Mouse (Mus musculus): ENCODE data around the gene Ucn2. TPM values are rescaled to one million over a fixed set of nuclear protein-coding genes. Genes with fewer than 3 reads are reported as not detected.

The Ucn2 gene
- not detected in 2 replicates for polyA plus RNA-seq (2015; fragmentation: Nextera tagmentation; extraction: Ambion mirVana)

DNA sequence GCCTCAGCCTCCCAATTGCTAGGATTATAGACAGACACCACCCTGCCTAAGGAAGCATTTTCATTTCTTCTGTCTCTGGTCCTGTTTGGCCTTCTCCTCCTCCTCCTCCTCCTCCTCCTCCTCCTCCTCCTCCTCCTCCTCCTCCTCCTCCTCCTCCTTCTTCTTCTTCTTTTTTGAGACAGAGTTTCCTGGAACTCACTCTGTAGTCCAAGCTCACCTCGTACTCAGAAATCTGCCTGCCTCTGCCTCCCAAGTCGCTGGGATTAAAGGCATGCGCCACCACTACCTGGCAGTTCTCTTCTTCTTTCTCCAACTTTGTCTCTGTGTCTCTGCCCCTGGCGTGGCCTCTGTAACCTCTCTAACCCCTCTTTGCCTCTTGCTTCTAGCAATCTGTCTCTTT is at the start of gene Ucn2:
Ucn2 (plus strand) TSS at position 301 of the 400 bp plus-strand sequence.
- 83% methylated on average over 3 of the region's 4 CpGs for WGBS
- no peaks in the 10 kb centered on the region for H3K27me3 ChIP-seq
- H3K4me1 ChIP-seq (replicated peaks) = no peaks in the 10 kb centered on the region
- no peak within 1 kb of the TSS for H3K4me2 ChIP-seq
- H3K4me3 ChIP-seq = no peak within 1 kb of the TSS
- H3K36me3 ChIP-seq = no peaks in the 10 kb centered on the region
- H3K27ac ChIP-seq (replicated peaks) = no peak within 1 kb of the TSS
- H3K9me3 ChIP-seq = no peaks in the 10 kb centered on the region
- no peak for ATAC-seq (ENCODE audit: low read depth)
- H3K9ac ChIP-seq = no peak within 1 kb of the TSS

DNA sequence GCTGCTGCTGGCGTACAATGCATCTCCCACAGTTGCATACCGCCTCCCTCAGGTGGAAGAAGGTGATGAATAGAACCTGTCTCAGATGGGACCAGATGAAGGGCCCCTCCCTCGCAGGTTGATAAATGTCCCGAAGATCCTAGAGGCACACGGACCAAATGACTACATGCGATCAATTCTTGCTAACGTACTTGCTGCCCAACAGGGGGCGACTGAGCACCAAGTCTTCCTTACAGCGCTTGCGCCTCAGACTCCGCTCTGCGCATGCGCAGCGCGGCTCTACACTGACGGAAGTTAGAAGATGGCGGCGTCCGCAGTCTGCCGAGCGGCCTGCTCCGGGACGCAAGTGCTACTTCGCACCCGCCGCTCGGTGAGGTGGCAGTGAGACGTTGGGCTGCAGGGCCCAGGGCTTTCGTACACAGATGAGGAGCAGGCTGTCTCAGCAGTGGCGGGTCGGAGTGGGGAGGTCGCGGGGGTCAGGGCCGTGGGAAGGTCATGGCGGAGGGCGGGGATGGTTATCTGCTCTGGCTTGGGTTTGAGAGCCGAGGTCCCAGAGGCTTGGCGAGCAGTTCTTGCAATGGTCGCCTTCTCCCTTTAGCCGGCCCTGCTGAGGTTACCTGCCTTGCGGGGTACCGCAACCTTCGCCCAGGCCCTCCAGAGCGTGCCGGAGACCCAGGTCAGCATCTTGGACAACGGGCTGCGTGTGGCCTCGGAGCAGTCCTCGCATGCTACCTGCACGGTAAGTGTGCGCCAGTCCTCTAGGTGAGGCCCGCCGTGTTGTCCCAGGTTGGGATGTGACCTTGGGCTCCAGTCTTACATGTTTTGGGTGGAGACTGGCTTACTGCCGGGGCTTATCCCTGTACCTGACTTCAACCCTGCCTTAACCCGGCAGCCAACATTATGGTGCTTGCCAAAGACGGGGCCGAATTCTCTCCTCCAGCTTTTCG is 49.1 kb upstream of the Ucn2 start, which contains the start of gene Uqcrc1:
Uqcrc1 (plus strand) TSS at position 216 of the 947 bp plus-strand sequence.
- Histone ChIP-seq H3K27ac (replicated peaks) (peak within 1 kb of the TSS; percentile 63), H3K4me3 (peak within 1 kb of the TSS; percentile 90), H3K36me3 (peaks cover 36% of the 10 kb centered on the region), H3K4me1 (replicated peaks) (peaks cover 11% of the 10 kb centered on the region), H3K27me3 (no peaks in the 10 kb centered on the region), H3K9me3 (no peaks in the 10 kb centered on the region), H3K9ac (peak within 1 kb of the TSS; percentile 91), H3K4me2 (peak within 1 kb of the TSS; percentile 81)
- 2% methylated on average over 57 of the region's 58 CpGs for WGBS
- ATAC-seq (ENCODE audit: low read depth) = peak; percentile 90

DNA sequence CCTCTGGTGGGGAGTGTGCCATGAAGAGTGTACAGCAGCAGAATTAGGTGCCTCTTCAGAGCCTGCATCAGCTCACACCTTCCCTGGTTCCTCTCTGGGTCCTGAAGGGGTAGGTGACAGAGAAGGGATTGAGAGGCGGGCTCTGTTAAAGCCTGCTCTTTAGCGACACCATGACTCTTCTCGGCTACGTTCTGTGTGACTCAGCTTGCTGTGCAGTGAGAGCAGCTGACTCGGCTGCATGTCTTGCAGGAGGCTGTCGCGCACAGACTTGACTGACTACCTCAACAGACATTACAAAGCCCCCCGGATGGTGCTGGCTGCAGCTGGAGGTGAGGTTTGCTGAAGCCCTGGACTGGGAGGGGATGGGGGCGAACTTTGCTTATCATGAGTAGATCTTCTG is 40.7 kb upstream of the Ucn2 start:
- ATAC-seq (ENCODE audit: low read depth) = no peak
- H3K27me3 ChIP-seq = no peaks in the 10 kb centered on the region
- H3K9ac ChIP-seq = no peak overlapping the region
- 88% methylated on average over 9 of the region's 9 CpGs for WGBS
- H3K9me3 ChIP-seq = no peaks in the 10 kb centered on the region
- H3K4me2 ChIP-seq = no peak overlapping the region
- H3K36me3 ChIP-seq = peaks cover 95% of the 10 kb centered on the region
- no peak overlapping the region for H3K4me3 ChIP-seq
- no peak overlapping the region for H3K27ac ChIP-seq (replicated peaks)
- H3K4me1 ChIP-seq (replicated peaks) = 0 out of 2 replicates have a peak, but pooled peaks cover 3% of the 10 kb centered on the region

DNA sequence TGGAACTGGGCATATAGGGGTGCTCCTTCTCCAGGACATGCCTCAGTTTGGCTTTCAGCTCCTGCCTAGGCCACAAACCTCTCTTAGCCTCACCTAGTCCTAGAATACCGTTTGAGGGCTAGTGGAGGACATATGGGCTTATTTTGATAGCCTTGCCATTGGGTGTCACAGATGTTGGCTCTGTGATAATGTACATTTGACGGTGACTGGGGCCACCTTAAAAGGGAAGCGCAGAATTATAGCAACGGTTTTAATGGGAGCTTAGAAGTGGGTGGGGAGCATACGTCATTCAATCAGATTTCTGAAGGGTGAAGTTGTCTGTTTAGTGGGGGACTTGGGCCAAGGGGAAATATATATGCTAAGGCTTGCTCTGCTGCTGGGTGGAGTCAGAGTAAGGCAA is 40.2 kb upstream of the Ucn2 start:
- Histone ChIP-seq H3K4me3 (no peak overlapping the region), H3K27me3 (no peaks in the 10 kb centered on the region), H3K9ac (no peak overlapping the region), H3K36me3 (peaks cover 95% of the 10 kb centered on the region), H3K27ac (replicated peaks) (no peak overlapping the region), H3K9me3 (no peaks in the 10 kb centered on the region), H3K4me1 (replicated peaks) (0 out of 2 replicates have a peak, but pooled peaks cover 3% of the 10 kb centered on the region), H3K4me2 (no peak overlapping the region)
- ATAC-seq (ENCODE audit: low read depth) = no peak
- 92% methylated on average over 5 of the region's 5 CpGs for WGBS

- Histone ChIP-seq H3K27me3 (peaks cover 26% of the 10 kb centered on the region), H3K4me1 (replicated peaks) (peaks cover 3% of the 10 kb centered on the region; the same call in 1 of the 2 replicates), H3K4me3 (no peak overlapping the region), H3K9me3 (no peaks in the 10 kb centered on the region), H3K4me2 (no peak overlapping the region), H3K9ac (no peak overlapping the region), H3K36me3 (peaks cover 68% of the 10 kb centered on the region), H3K27ac (replicated peaks) (peak overlapping the region; percentile 9; the same call in 1 of the 2 replicates)
- ATAC-seq (ENCODE audit: low read depth) = no peak
- 88% methylated on average over 13 of the region's 13 CpGs for WGBS
Measured at GRCm38 (mm10) chr9:108949231-108949966, 36.4 kb upstream of the Ucn2 start.

DNA sequence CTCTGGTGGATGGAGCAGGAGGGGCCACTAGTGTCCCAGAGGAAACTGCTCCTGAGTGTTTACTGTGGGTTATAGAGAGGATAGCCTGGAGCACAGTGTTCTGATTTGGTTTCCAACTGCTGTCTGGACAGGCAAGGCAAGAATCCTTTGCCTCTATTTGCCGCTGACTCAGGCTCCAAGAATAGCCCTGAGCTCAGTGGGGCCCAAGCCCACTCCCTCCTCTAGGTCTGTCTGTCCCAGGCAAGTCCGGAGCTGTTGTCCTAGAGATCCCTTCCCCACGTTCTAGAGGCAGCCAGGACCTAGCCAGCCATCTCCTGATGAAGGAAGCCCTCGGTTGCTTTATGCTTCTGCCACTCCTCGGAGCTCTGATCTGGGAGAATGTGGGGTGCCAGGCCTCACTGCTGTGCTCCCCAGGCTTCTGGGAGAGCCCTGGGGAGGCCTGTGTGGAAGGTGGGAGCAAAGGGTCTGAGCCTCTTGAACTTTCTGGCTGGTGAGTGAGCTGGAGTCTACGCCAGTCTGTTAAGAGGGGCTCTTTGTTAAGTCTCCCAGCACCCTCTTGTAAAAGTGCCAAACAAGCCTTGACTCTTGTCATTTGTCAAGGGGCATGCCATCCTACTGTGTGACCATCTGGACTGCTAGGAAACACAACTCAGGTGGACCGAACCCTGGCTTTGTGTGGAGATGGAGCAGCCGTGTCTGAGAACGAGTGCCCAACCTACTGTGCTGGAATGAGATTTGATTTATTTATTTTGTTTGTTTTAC is 35.7 kb upstream of the Ucn2 start:
- Histone ChIP-seq H3K36me3 (peaks cover 61% of the 10 kb centered on the region), H3K4me2 (no peak overlapping the region), H3K4me1 (replicated peaks) (peaks cover 3% of the 10 kb centered on the region; the same call in 1 of the 2 replicates), H3K27ac (replicated peaks) (0 out of 2 replicates have a peak overlapping the region, but pooled peaks have one; percentile 18), H3K4me3 (no peak overlapping the region), H3K9me3 (no peaks in the 10 kb centered on the region), H3K9ac (no peak overlapping the region), H3K27me3 (peaks cover 28% of the 10 kb centered on the region)
- 85% methylated on average over 9 of the region's 9 CpGs for WGBS
- ATAC-seq (ENCODE audit: low read depth) = no peak

DNA sequence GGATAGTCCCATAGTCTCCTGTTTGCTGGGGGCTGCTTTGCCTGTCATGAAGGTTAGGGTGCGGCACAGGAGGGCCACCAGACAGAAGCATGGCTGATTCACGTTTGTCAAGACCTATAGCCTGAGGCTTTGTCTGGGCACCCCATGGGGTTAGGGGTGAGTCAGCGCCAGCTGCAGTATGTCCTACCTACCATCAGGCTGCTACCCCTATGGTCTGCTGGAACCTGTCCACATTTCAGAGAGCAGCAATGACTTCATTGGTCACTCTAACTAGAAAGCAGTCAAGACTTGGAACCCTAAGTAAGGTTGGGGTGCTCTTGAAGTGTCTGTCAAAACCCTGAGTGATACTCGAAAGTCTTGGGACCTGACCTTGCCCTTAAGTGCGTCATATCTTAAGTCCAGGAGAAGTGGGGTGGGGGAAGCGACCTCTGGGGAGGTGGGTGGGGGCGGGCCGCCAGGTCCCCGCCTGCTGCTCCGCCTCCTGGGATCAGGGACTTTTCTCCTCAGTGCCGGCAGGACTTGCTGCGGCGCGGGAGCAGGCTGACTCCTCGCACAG is 32.7 kb upstream of the Ucn2 start, which contains the start of gene Col7a1:
Col7a1 (plus strand) TSS at position 506 of the 556 bp plus-strand sequence.
- peak within 1 kb of the TSS; percentile 30; the same call in 1 of the 2 replicates for H3K4me2 ChIP-seq
- no peak within 1 kb of the TSS for H3K9ac ChIP-seq
- H3K4me1 ChIP-seq (replicated peaks) = peaks cover 3% of the 10 kb centered on the region; the same call in 1 of the 2 replicates
- no peak within 1 kb of the TSS for H3K4me3 ChIP-seq
- peaks cover 31% of the 10 kb centered on the region for H3K36me3 ChIP-seq
- ATAC-seq (ENCODE audit: low read depth) = no peak
- H3K27me3 ChIP-seq = peaks cover 28% of the 10 kb centered on the region
- H3K27ac ChIP-seq (replicated peaks) = no peak within 1 kb of the TSS
- 11% methylated on average over 15 of the region's 15 CpGs for WGBS
- H3K9me3 ChIP-seq = no peaks in the 10 kb centered on the region

- no peak for ATAC-seq (ENCODE audit: low read depth)
- 87% methylated on average over 11 of the region's 11 CpGs for WGBS
Measured at GRCm38 (mm10) chr9:108955241-108955640, 30.6 kb upstream of the Ucn2 start.

GRCm38 (mm10) chr9:108955846-108956245 is 30.0 kb upstream of the Ucn2 start:
- no peaks in the 10 kb centered on the region for H3K9me3 ChIP-seq
- peaks cover 28% of the 10 kb centered on the region for H3K27me3 ChIP-seq
- H3K36me3 ChIP-seq = peaks cover 4% of the 10 kb centered on the region
- 90% methylated on average over 11 of the region's 11 CpGs for WGBS
- no peaks in the 10 kb centered on the region; the same call in 1 of the 2 replicates for H3K4me1 ChIP-seq (replicated peaks)
- no peak overlapping the region for H3K9ac ChIP-seq
- no peak for ATAC-seq (ENCODE audit: low read depth)
- H3K4me3 ChIP-seq = no peak overlapping the region
- no peak overlapping the region for H3K4me2 ChIP-seq
- H3K27ac ChIP-seq (replicated peaks) = no peak overlapping the region

More at GRCm38 (mm10) chr9:108955241-108955640, 30.6 kb upstream of the Ucn2 start:
- no peaks in the 10 kb centered on the region for H3K9me3 ChIP-seq
- H3K27ac ChIP-seq (replicated peaks) = no peak overlapping the region
- no peak overlapping the region for H3K9ac ChIP-seq
- no peak overlapping the region for H3K4me3 ChIP-seq
- H3K4me2 ChIP-seq = no peak overlapping the region
- H3K4me1 ChIP-seq (replicated peaks) = no peaks in the 10 kb centered on the region; the same call in 1 of the 2 replicates
- peaks cover 10% of the 10 kb centered on the region for H3K36me3 ChIP-seq
- peaks cover 28% of the 10 kb centered on the region for H3K27me3 ChIP-seq

DNA sequence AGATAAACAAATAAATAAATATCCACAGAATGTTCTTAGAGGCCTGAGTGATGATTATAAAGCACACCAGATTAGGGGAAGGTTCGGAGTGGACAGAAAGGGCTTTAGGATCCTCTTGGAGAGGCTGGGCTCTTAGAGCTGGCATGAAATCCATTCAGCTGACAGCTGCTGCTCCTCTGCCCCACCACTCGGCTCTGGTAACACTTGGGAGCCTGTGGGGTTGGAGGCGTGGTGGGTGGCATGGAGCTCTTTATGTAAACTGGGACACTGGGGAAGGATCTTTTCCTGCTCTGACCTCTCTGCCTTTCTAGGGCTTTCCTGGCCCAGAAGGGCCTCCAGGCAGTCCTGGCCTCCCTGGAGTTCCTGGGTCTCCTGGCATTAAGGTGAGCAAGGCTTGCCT is 22.2 kb upstream of the Ucn2 start:
- WGBS = 75% methylated on average over 3 of the region's 3 CpGs
- no peak for ATAC-seq (ENCODE audit: low read depth)
- Histone ChIP-seq H3K9me3 (no peaks in the 10 kb centered on the region), H3K4me1 (replicated peaks) (no peaks in the 10 kb centered on the region), H3K27me3 (no peaks in the 10 kb centered on the region), H3K4me2 (no peak overlapping the region), H3K4me3 (no peak overlapping the region), H3K36me3 (no peaks in the 10 kb centered on the region), H3K27ac (replicated peaks) (no peak overlapping the region), H3K9ac (no peak overlapping the region)

- no peaks in the 10 kb centered on the region for H3K27me3 ChIP-seq
- 82% methylated on average over 6 of the region's 6 CpGs for WGBS
- H3K9ac ChIP-seq = no peak overlapping the region
- no peaks in the 10 kb centered on the region for H3K36me3 ChIP-seq
- H3K4me3 ChIP-seq = no peak overlapping the region
- no peak overlapping the region for H3K4me2 ChIP-seq
- H3K4me1 ChIP-seq (replicated peaks) = no peaks in the 10 kb centered on the region
- no peak for ATAC-seq (ENCODE audit: low read depth)
- H3K27ac ChIP-seq (replicated peaks) = no peak overlapping the region
- no peaks in the 10 kb centered on the region for H3K9me3 ChIP-seq
Measured at GRCm38 (mm10) chr9:108964338-108964737, 21.5 kb upstream of the Ucn2 start.

All from neural tube, embryonic 13.5 days (tissue).